Mouse (Mus musculus): ENCODE measurements around the gene Arfgef3. TPM values are rescaled to one million over a fixed set of nuclear protein-coding genes. Genes with fewer than 3 reads are reported as not detected.
"Not testable (repeated sequence)": the region's sequence is repeated elsewhere in the genome, so short reads cannot be mapped to it uniquely, and the experiment has no call there.

Gene Arfgef3
- polyA plus RNA-seq, 1 experiment from 2014 or later, result 6.3 TPM

- Histone ChIP-seq H3K9me3 (ENCODE audit: control insufficient read depth, low read length) (no peaks in the 10 kb centered on the region), H3K36me3 (ENCODE audit: control insufficient read depth, insufficient read depth, low read length) (0 out of 2 replicates have a peak, but pooled peaks cover 5% of the 10 kb centered on the region), H3K27ac (ENCODE audit: low read depth, low read length) (no peak overlapping the region), H3K9ac (ENCODE audit: low read depth, low read length) (no peak overlapping the region), H3K27me3 (replicated peaks; ENCODE audit: control insufficient read depth, insufficient read depth, low read length) (no peaks in the 10 kb centered on the region), H3K4me1 (ENCODE audit: control insufficient read depth, insufficient read depth, low read depth, low read length) (no peaks in the 10 kb centered on the region), H3K4me2 (ENCODE audit: low read length) (no peak overlapping the region), H3K4me3 (ENCODE audit: low read length) (no peak overlapping the region)
- peak; percentile 58; the same call in 1 of the 2 replicates for ATAC-seq
- 92% methylated on average over 9 of the region's 9 CpGs for WGBS
Observed at GRCm38 (mm10) chr10:18635450-18635849, 108.3 kb downstream of the Arfgef3 start.

GRCm38 (mm10) chr10:18634405-18634985 is 109.3 kb downstream of the Arfgef3 start:
- WGBS, result 74% methylated on average over 7 of the region's 7 CpGs
- H3K27ac ChIP-seq (ENCODE audit: low read depth, low read length), result no peak overlapping the region
- peaks cover 12% of the 10 kb centered on the region; the same call in 1 of the 2 replicates for H3K36me3 ChIP-seq (ENCODE audit: control insufficient read depth, insufficient read depth, low read length)
- H3K9ac ChIP-seq (ENCODE audit: low read depth, low read length), result no peak overlapping the region
- H3K27me3 ChIP-seq (replicated peaks; ENCODE audit: control insufficient read depth, insufficient read depth, low read length), result no peaks in the 10 kb centered on the region
- no peaks in the 10 kb centered on the region for H3K9me3 ChIP-seq (ENCODE audit: control insufficient read depth, low read length)
- no peak overlapping the region for H3K4me3 ChIP-seq (ENCODE audit: low read length)
- H3K4me1 ChIP-seq (ENCODE audit: control insufficient read depth, insufficient read depth, low read depth, low read length), result no peaks in the 10 kb centered on the region
- peak; percentile 34; the same call in 1 of the 2 replicates for ATAC-seq
- H3K4me2 ChIP-seq (ENCODE audit: low read length), result no peak overlapping the region

- Histone ChIP-seq H3K4me2 (ENCODE audit: low read length) (no peak overlapping the region), H3K27me3 (replicated peaks; ENCODE audit: control insufficient read depth, insufficient read depth, low read length) (no peaks in the 10 kb centered on the region), H3K9ac (ENCODE audit: low read depth, low read length) (no peak overlapping the region), H3K36me3 (ENCODE audit: control insufficient read depth, insufficient read depth, low read length) (peaks cover 15% of the 10 kb centered on the region), H3K9me3 (ENCODE audit: control insufficient read depth, low read length) (no peaks in the 10 kb centered on the region), H3K4me3 (ENCODE audit: low read length) (no peak overlapping the region), H3K27ac (ENCODE audit: low read depth, low read length) (no peak overlapping the region), H3K4me1 (ENCODE audit: control insufficient read depth, insufficient read depth, low read depth, low read length) (no peaks in the 10 kb centered on the region)
- 83% methylated on average over 8 of the region's 8 CpGs for WGBS
- no peak for ATAC-seq
Observed at GRCm38 (mm10) chr10:18630498-18630897, 113.3 kb downstream of the Arfgef3 start.

DNA sequence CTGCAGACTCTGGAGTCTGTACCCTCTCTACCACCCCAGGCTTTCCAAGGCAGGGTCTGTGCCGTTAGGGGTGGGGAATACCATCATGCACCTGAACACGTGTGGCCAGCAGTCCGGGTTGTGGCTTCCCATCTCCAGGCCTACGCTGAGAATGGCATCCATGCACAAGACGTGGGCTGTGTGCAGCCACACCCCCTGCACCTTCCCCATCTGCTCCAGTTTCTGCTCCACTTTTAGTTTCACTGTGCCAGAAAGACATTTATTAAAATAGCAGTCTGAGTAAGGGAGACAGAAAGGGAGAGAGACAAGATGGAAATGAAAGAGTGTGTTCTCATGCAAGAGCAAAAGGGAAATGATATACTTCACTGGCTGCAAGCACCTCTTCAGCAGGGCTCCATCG is 116.2 kb downstream of the Arfgef3 start:
- ATAC-seq, result no peak
- Histone ChIP-seq H3K27ac (ENCODE audit: low read depth, low read length) (no peak overlapping the region), H3K4me3 (ENCODE audit: low read length) (no peak overlapping the region), H3K4me1 (ENCODE audit: control insufficient read depth, insufficient read depth, low read depth, low read length) (no peaks in the 10 kb centered on the region), H3K27me3 (replicated peaks; ENCODE audit: control insufficient read depth, insufficient read depth, low read length) (no peaks in the 10 kb centered on the region), H3K9me3 (ENCODE audit: control insufficient read depth, low read length) (no peaks in the 10 kb centered on the region), H3K4me2 (ENCODE audit: low read length) (no peak overlapping the region), H3K9ac (ENCODE audit: low read depth, low read length) (no peak overlapping the region), H3K36me3 (ENCODE audit: control insufficient read depth, insufficient read depth, low read length) (peaks cover 11% of the 10 kb centered on the region)
- WGBS, result 78% methylated on average over 6 of the region's 6 CpGs

GRCm38 (mm10) chr10:18612796-18613195 is 131.0 kb downstream of the Arfgef3 start:
- H3K4me2 ChIP-seq (ENCODE audit: low read length), result no peak overlapping the region
- H3K36me3 ChIP-seq (ENCODE audit: control insufficient read depth, insufficient read depth, low read length), result peaks cover 2% of the 10 kb centered on the region
- ATAC-seq, result no peak; the same call in 1 of the 2 replicates
- 79% methylated on average over 2 of the region's 2 CpGs for WGBS
- H3K4me1 ChIP-seq (ENCODE audit: control insufficient read depth, insufficient read depth, low read depth, low read length), result no peaks in the 10 kb centered on the region
- H3K4me3 ChIP-seq (ENCODE audit: low read length), result no peak overlapping the region
- H3K9ac ChIP-seq (ENCODE audit: low read depth, low read length), result no peak overlapping the region
- H3K27me3 ChIP-seq (replicated peaks; ENCODE audit: control insufficient read depth, insufficient read depth, low read length), result no peaks in the 10 kb centered on the region
- no peak overlapping the region for H3K27ac ChIP-seq (ENCODE audit: low read depth, low read length)
- no peaks in the 10 kb centered on the region for H3K9me3 ChIP-seq (ENCODE audit: control insufficient read depth, low read length)

GRCm38 (mm10) chr10:18604827-18605535 is 138.8 kb downstream of the Arfgef3 start:
- not testable (repeated sequence) for ATAC-seq; H3K9ac ChIP-seq (ENCODE audit: low read depth, low read length); H3K36me3 ChIP-seq (ENCODE audit: control insufficient read depth, insufficient read depth, low read length); H3K4me1 ChIP-seq (ENCODE audit: control insufficient read depth, insufficient read depth, low read depth, low read length); H3K4me3 ChIP-seq (ENCODE audit: low read length); H3K4me2 ChIP-seq (ENCODE audit: low read length); H3K9me3 ChIP-seq (ENCODE audit: control insufficient read depth, low read length); H3K27ac ChIP-seq (ENCODE audit: low read depth, low read length); H3K27me3 ChIP-seq (replicated peaks; ENCODE audit: control insufficient read depth, insufficient read depth, low read length)
- 38% methylated on average over 5 of the region's 5 CpGs for WGBS

GRCm38 (mm10) chr10:18602030-18602429 is 141.7 kb downstream of the Arfgef3 start:
- Histone ChIP-seq H3K27me3 (replicated peaks; ENCODE audit: control insufficient read depth, insufficient read depth, low read length) (no peaks in the 10 kb centered on the region), H3K4me1 (ENCODE audit: control insufficient read depth, insufficient read depth, low read depth, low read length) (no peaks in the 10 kb centered on the region), H3K9ac (ENCODE audit: low read depth, low read length) (no peak overlapping the region), H3K4me3 (ENCODE audit: low read length) (no peak overlapping the region), H3K4me2 (ENCODE audit: low read length) (no peak overlapping the region), H3K27ac (ENCODE audit: low read depth, low read length) (no peak overlapping the region), H3K36me3 (ENCODE audit: control insufficient read depth, insufficient read depth, low read length) (peaks cover 14% of the 10 kb centered on the region), H3K9me3 (ENCODE audit: control insufficient read depth, low read length) (no peaks in the 10 kb centered on the region)
- ATAC-seq, result peak; percentile 63; the same call in 1 of the 2 replicates
- WGBS, result 22% methylated on average over 4 of the region's 4 CpGs

- peaks cover 18% of the 10 kb centered on the region for H3K36me3 ChIP-seq (ENCODE audit: control insufficient read depth, insufficient read depth, low read length)
- no peaks in the 10 kb centered on the region for H3K4me1 ChIP-seq (ENCODE audit: control insufficient read depth, insufficient read depth, low read depth, low read length)
- H3K4me3 ChIP-seq (ENCODE audit: low read length), result no peak overlapping the region
- no peak for ATAC-seq
- H3K4me2 ChIP-seq (ENCODE audit: low read length), result no peak overlapping the region
- no peaks in the 10 kb centered on the region for H3K27me3 ChIP-seq (replicated peaks; ENCODE audit: control insufficient read depth, insufficient read depth, low read length)
- H3K9ac ChIP-seq (ENCODE audit: low read depth, low read length), result no peak overlapping the region
- no peaks in the 10 kb centered on the region for H3K9me3 ChIP-seq (ENCODE audit: control insufficient read depth, low read length)
- 93% methylated on average over 6 of the region's 6 CpGs for WGBS
- H3K27ac ChIP-seq (ENCODE audit: low read depth, low read length), result no peak overlapping the region
Observed at GRCm38 (mm10) chr10:18597601-18598000, 146.1 kb downstream of the Arfgef3 start.

DNA sequence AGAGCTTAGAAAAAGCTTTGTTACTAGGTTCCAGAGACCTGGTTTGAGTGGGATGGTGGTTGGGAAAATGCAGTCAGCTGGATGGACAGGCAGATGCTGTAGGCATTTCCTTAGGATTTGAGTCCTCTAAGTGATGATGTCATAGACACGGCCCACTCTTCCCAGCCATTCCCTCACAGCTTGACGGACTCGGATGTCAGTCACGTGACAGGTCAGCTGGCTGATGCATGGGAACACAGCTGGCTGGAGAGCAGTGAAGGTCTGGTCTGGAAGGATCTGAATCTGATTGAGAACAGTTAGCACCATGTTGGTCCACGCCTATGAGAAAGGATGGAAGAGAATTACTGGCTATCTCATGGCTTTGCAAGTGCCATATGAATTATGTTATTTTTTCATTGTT is 154.3 kb downstream of the Arfgef3 start:
- Histone ChIP-seq H3K27me3 (replicated peaks; ENCODE audit: control insufficient read depth, insufficient read depth, low read length) (no peaks in the 10 kb centered on the region), H3K36me3 (ENCODE audit: control insufficient read depth, insufficient read depth, low read length) (peaks cover 17% of the 10 kb centered on the region), H3K4me3 (ENCODE audit: low read length) (no peak overlapping the region), H3K4me2 (ENCODE audit: low read length) (no peak overlapping the region), H3K27ac (ENCODE audit: low read depth, low read length) (no peak overlapping the region), H3K4me1 (ENCODE audit: control insufficient read depth, insufficient read depth, low read depth, low read length) (no peaks in the 10 kb centered on the region), H3K9me3 (ENCODE audit: control insufficient read depth, low read length) (no peaks in the 10 kb centered on the region), H3K9ac (ENCODE audit: low read depth, low read length) (no peak overlapping the region)
- ATAC-seq, result no peak
- 90% methylated on average over 5 of the region's 5 CpGs for WGBS
